12 mouse cellular contexts compared by ENCODE assay signal in the genomic region with DNA sequence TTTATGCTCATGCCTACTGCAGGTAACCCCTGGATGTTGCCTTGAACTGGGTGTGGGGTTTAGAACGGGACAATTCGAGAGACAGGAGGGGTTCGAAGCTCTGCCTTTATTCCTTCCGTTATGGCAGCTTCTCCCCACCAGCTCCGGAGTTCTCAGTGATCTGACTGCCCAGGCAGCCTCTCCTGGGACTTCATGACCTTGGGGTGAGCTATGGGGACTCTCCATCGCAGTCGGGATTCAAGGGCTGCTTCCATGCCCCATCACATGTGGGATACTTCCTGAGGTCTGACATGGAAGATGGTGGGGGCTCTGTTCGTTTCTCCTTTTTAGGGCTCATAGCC. TPM values are rescaled to one million over a fixed set of nuclear protein-coding genes. Genes with fewer than 3 reads are reported as not detected.
DNase-seq lines count a peak whose midpoint lies in the region; ATAC-seq and TF ChIP-seq lines count a peak whose summit lies in the region.
"Had no signal": no experiment of that assay in that cellular context is flagged by ENCODE, and none has a peak within 500 bp of the region (broad histone marks: within the 10 kb centered on the region; RNA-seq: fewer than 3 reads in every experiment).

No protein-coding gene starts in this region.

- H3K9me3 ChIP-seq in forebrain, embryonic 13.5 days (replicated peaks): no peaks in the 10 kb centered on the region
- no peaks in the 10 kb centered on the region for H3K9me3 ChIP-seq in forebrain, embryonic 11.5 days (ENCODE audit: control insufficient read depth, low read length)
- H3K9me3 ChIP-seq in lung, embryonic 14.5 days (ENCODE audit: low read depth, low read length): no peaks in the 10 kb centered on the region
- H3K9me3 ChIP-seq in heart, postnatal 0 days (replicated peaks; ENCODE audit: control insufficient read depth, low read length): no peaks in the 10 kb centered on the region
- H3K9me3 ChIP-seq in liver, embryonic 15.5 days (replicated peaks): no peaks in the 10 kb centered on the region

- TF ChIP-seq CTCF in lung, embryonic 14.5 days (IDR thresholded peaks at IDR 0.05; ENCODE audit: low read depth): no peak
- no peak for TF ChIP-seq CTCF in heart, postnatal 0 days (IDR thresholded peaks at IDR 0.05; ENCODE audit: low read depth)

- no peaks in the 10 kb centered on the region for H3K36me3 ChIP-seq in forebrain, embryonic 13.5 days (ENCODE audit: poor library complexity, severe bottlenecking)
- H3K36me3 ChIP-seq in forebrain, embryonic 11.5 days (ENCODE audit: control insufficient read depth, insufficient read depth, low read length): no peaks in the 10 kb centered on the region
- H3K36me3 ChIP-seq in lung, embryonic 14.5 days (ENCODE audit: insufficient read depth): no peaks in the 10 kb centered on the region
- H3K36me3 ChIP-seq in heart, postnatal 0 days (replicated peaks; ENCODE audit: control insufficient read depth, insufficient read depth, low read length): no peaks in the 10 kb centered on the region
- H3K36me3 ChIP-seq in liver, embryonic 15.5 days (replicated peaks): no peaks in the 10 kb centered on the region

- peaks cover 19% of the 10 kb centered on the region for H3K4me1 ChIP-seq in forebrain, embryonic 13.5 days
- H3K4me1 ChIP-seq in forebrain, embryonic 11.5 days (replicated peaks; ENCODE audit: control insufficient read depth, insufficient read depth, low read length): peaks cover 2% of the 10 kb centered on the region; the same call in 1 of the 2 replicates
- peaks cover 9% of the 10 kb centered on the region; the same call in 1 of the 2 replicates for H3K4me1 ChIP-seq in lung, embryonic 14.5 days (ENCODE audit: insufficient read depth)
- H3K4me1 ChIP-seq in heart, postnatal 0 days (ENCODE audit: control insufficient read depth, insufficient read depth): peaks cover 9% of the 10 kb centered on the region
- peaks cover 15% of the 10 kb centered on the region for H3K4me1 ChIP-seq in liver, embryonic 15.5 days (replicated peaks)

- no peak for TF ChIP-seq EP300 in heart, postnatal 0 days (IDR thresholded peaks at IDR 0.05; ENCODE audit: low read depth)

- no peak overlapping the region for H3K9ac ChIP-seq in forebrain, embryonic 13.5 days
- no peak overlapping the region; the same call in 1 of the 2 replicates for H3K9ac ChIP-seq in forebrain, embryonic 11.5 days (ENCODE audit: low read length)
- H3K9ac ChIP-seq in lung, embryonic 14.5 days: no peak overlapping the region
- no peak overlapping the region for H3K9ac ChIP-seq in heart, postnatal 0 days (replicated peaks; ENCODE audit: low read depth, low read length)
- H3K9ac ChIP-seq in liver, embryonic 15.5 days: no peak overlapping the region

- WGBS in forebrain, embryonic 13.5 days: 13% methylated on average over 8 of the region's 8 CpGs
- 12% methylated on average over 8 of the region's 8 CpGs for WGBS in forebrain, embryonic 11.5 days
- WGBS in lung, embryonic 14.5 days: 15% methylated on average over 8 of the region's 8 CpGs
- WGBS in heart, postnatal 0 days: 12% methylated on average over 8 of the region's 8 CpGs
- 8% methylated on average over 8 of the region's 8 CpGs for WGBS in liver, embryonic 15.5 days (ENCODE audit: insufficient replicate concordance)

- peak overlapping the region; percentile 52; the same call in 1 of the 2 replicates for H3K4me3 ChIP-seq in forebrain, embryonic 13.5 days
- no peak overlapping the region for H3K4me3 ChIP-seq in forebrain, embryonic 11.5 days (ENCODE audit: low read depth, low read length)
- H3K4me3 ChIP-seq in lung, embryonic 14.5 days (ENCODE audit: low read depth, low read length): peak overlapping the region; percentile 59
- H3K4me3 ChIP-seq in heart, postnatal 0 days (ENCODE audit: low read depth, low read length): peak overlapping the region; percentile 62
- peak overlapping the region; percentile 53 for H3K4me3 ChIP-seq in liver, embryonic 15.5 days (replicated peaks)

- no peak overlapping the region for H3K27ac ChIP-seq in forebrain, embryonic 13.5 days
- H3K27ac ChIP-seq in forebrain, embryonic 11.5 days (ENCODE audit: low read depth, low read length): no peak overlapping the region
- no peak overlapping the region for H3K27ac ChIP-seq in lung, embryonic 14.5 days (ENCODE audit: low read depth)
- H3K27ac ChIP-seq in heart, postnatal 0 days (ENCODE audit: low read depth): no peak overlapping the region
- no peak overlapping the region for H3K27ac ChIP-seq in liver, embryonic 15.5 days (replicated peaks)

- H3K4me2 ChIP-seq in forebrain, embryonic 13.5 days: 0 out of 2 replicates have a peak overlapping the region, but pooled peaks have one; percentile 96
- H3K4me2 ChIP-seq in forebrain, embryonic 11.5 days (ENCODE audit: low read depth, low read length, severe bottlenecking): no peak overlapping the region
- peak overlapping the region; percentile 99 for H3K4me2 ChIP-seq in lung, embryonic 14.5 days
- H3K4me2 ChIP-seq in heart, postnatal 0 days (ENCODE audit: low read depth, low read length): peak overlapping the region; percentile 96; the same call in 1 of the 2 replicates
- peak overlapping the region; percentile 74; the same call in 1 of the 2 replicates for H3K4me2 ChIP-seq in liver, embryonic 15.5 days

- ATAC-seq in forebrain, embryonic 13.5 days: no peak
- ATAC-seq in forebrain, embryonic 11.5 days (replicated peaks; ENCODE audit: low FRiP score): no peak
- ATAC-seq in lung, embryonic 14.5 days (ENCODE audit: insufficient read depth): no peak
- ATAC-seq in heart, postnatal 0 days (ENCODE audit: insufficient read depth, low read depth): no peak
- ATAC-seq in liver, embryonic 15.5 days (ENCODE audit: insufficient read depth): no peak

- peaks cover 69% of the 10 kb centered on the region for H3K27me3 ChIP-seq in forebrain, embryonic 13.5 days
- peaks cover 48% of the 10 kb centered on the region for H3K27me3 ChIP-seq in forebrain, embryonic 11.5 days (ENCODE audit: control insufficient read depth, insufficient read depth, low read length)
- H3K27me3 ChIP-seq in lung, embryonic 14.5 days (ENCODE audit: insufficient read depth, low read length): peaks cover 43% of the 10 kb centered on the region
- H3K27me3 ChIP-seq in heart, postnatal 0 days (ENCODE audit: control insufficient read depth, insufficient read depth, low read length): peaks cover 25% of the 10 kb centered on the region
- peaks cover 76% of the 10 kb centered on the region for H3K27me3 ChIP-seq in liver, embryonic 15.5 days

- DNase-seq in forebrain, embryonic 11.5 days (ENCODE audit: low spot score): no peak
- no peak for DNase-seq in lung, embryonic 14.5 days
- DNase-seq in lung, postnatal 25 days (ENCODE audit: low spot score): no peak
- no peak for DNase-seq in heart, postnatal 0 days (ENCODE audit: low spot score)
- no peak for DNase-seq in thymus, postnatal 14 days
- no peak for DNase-seq in yolk sac, embryonic 10.5 days (ENCODE audit: low spot score)
- DNase-seq: cerebellum, postnatal 10 days; gastrocnemius, postnatal 36 days; layer of hippocampus, postnatal 36 days; thymus, adult 18-20 months had no signal

RNA-seq across cellular contexts. Expression of gene Irf5, which starts 1.7 kb away (rescaled TPM):
- polyA plus RNA-seq in forebrain, embryonic 13.5 days (2015; fragmentation: Nextera tagmentation; extraction: Ambion mirVana): 1.0 and 1.2 TPM in 2 replicates
- 2.1 and 2.6 TPM in 2 replicates for polyA plus RNA-seq in forebrain, embryonic 11.5 days (2014; fragmentation: Nextera tagmentation; extraction: Ambion mirVana)
- 3.7 and 4.2 TPM in 2 replicates for polyA plus RNA-seq in lung, embryonic 14.5 days (2014; fragmentation: Nextera tagmentation; extraction: Ambion mirVana)
- total RNA-seq in heart, postnatal 0 days (2014; rRNA removed; ENCODE audit: low replicate concordance): 3.5 and 3.6 TPM in 2 replicates
- polyA plus RNA-seq in heart, postnatal 0 days (2015; fragmentation: Nextera tagmentation; extraction: Ambion mirVana): 2.3 and 2.7 TPM in 2 replicates
- 10.7 and 11.5 TPM in 2 replicates for polyA plus RNA-seq in liver, embryonic 15.5 days (2015; fragmentation: Nextera tagmentation; extraction: Ambion mirVana)

RNA-seq across cellular contexts. Expression of gene Kcp, which starts 20.4 kb away (rescaled TPM):
- 6.3 and 8.0 TPM in 2 replicates for polyA plus RNA-seq in forebrain, embryonic 13.5 days (2015; fragmentation: Nextera tagmentation; extraction: Ambion mirVana)
- polyA plus RNA-seq in forebrain, embryonic 11.5 days (2014; fragmentation: Nextera tagmentation; extraction: Ambion mirVana): 9.6 and 14.4 TPM in 2 replicates
- polyA plus RNA-seq in lung, embryonic 14.5 days (2014; fragmentation: Nextera tagmentation; extraction: Ambion mirVana): 17.3 and 22.0 TPM in 2 replicates
- total RNA-seq in heart, postnatal 0 days (2014; rRNA removed; ENCODE audit: low replicate concordance): 6.2 and 17.9 TPM in 2 replicates
- 4.2 and 4.7 TPM in 2 replicates for polyA plus RNA-seq in heart, postnatal 0 days (2015; fragmentation: Nextera tagmentation; extraction: Ambion mirVana)
- polyA plus RNA-seq in liver, embryonic 15.5 days (2015; fragmentation: Nextera tagmentation; extraction: Ambion mirVana): 1.6 and 2.9 TPM in 2 replicates

RNA-seq across cellular contexts. Expression of gene Atp6v1fnb, which starts 56.9 kb away (rescaled TPM):
- 0.41 and 0.45 TPM in 2 replicates for polyA plus RNA-seq in forebrain, embryonic 13.5 days (2015; fragmentation: Nextera tagmentation; extraction: Ambion mirVana)
- 0.29 TPM in 1 of 2 replicates, not detected in the other for polyA plus RNA-seq in forebrain, embryonic 11.5 days (2014; fragmentation: Nextera tagmentation; extraction: Ambion mirVana)
- not detected in 2 replicates for polyA plus RNA-seq in lung, embryonic 14.5 days (2014; fragmentation: Nextera tagmentation; extraction: Ambion mirVana)
- total RNA-seq in heart, postnatal 0 days (2014; rRNA removed; ENCODE audit: low replicate concordance): not detected in 2 replicates
- polyA plus RNA-seq in heart, postnatal 0 days (2015; fragmentation: Nextera tagmentation; extraction: Ambion mirVana): not detected in 2 replicates
- not detected in 2 replicates for polyA plus RNA-seq in liver, embryonic 15.5 days (2015; fragmentation: Nextera tagmentation; extraction: Ambion mirVana)
- total RNA-seq: gastrocnemius, postnatal 36 days had no signal
